Mouse (Mus musculus) lung, embryonic 14.5 days (tissue): ENCODE measurements at regions not wholly inside any gene's neighbourhood (a gene's known extent, or its start where the extent isn't known, plus 50 kb on each side); places are given as distances from the start of the nearest gene placed in this dataset.

Experiments used
- ATAC-seq: fragments of 200-750 bp; cut with Nextera tagmentation; 2 replicates; pipeline ENCODE4 v1.8.0; 2017; ENCODE audit warnings: mild to moderate bottlenecking, moderate TSS enrichment, moderate library complexity; ENCODE audit not compliant: insufficient read depth
- DNase-seq: peaks from one replicate; pipeline ENCODE4 v3.0.0-alpha.2; 2015
- H3K27ac ChIP-seq: fragments of 300-500 bp; sonication (generic); 2 replicates; pipeline ENCODE4 v1.5.1; 2014; ENCODE audit warnings: low read depth, mild to moderate bottlenecking, moderate library complexity
- H3K27me3 ChIP-seq: fragments of 300-500 bp; sonication (generic); 2 replicates; pipeline ENCODE4 v1.6.1; 2014; ENCODE audit warnings: low read length, control low read depth; ENCODE audit not compliant: insufficient read depth
- H3K36me3 ChIP-seq: fragments of 300-500 bp; sonication (generic); 2 replicates; pipeline ENCODE4 v1.6.1; 2014; ENCODE audit warnings: control low read depth; ENCODE audit not compliant: insufficient read depth
- H3K4me1 ChIP-seq: fragments of 300-500 bp; sonication (generic); 2 replicates; pipeline ENCODE4 v1.6.1; 2014; ENCODE audit warnings: antibody characterized with exemption, control low read depth; ENCODE audit not compliant: insufficient read depth
- H3K4me2 ChIP-seq: fragments of 300-500 bp; sonication (generic); 2 replicates; pipeline ENCODE4 v1.6.1; 2014; ENCODE audit warnings: mild to moderate bottlenecking
- H3K4me3 ChIP-seq: fragments of 300-500 bp; sonication (generic); 2 replicates; pipeline ENCODE4 v1.5.1; 2014; ENCODE audit warnings: low read depth, low read length
- H3K9ac ChIP-seq: fragments of 300-500 bp; sonication (generic); 2 replicates; pipeline ENCODE4 v1.6.1; 2014
- H3K9me3 ChIP-seq: fragments of 300-500 bp; sonication (generic); 2 replicates; pipeline ENCODE4 v1.6.1; 2016; ENCODE audit warnings: low read depth, low read length, control low read depth
- CTCF ChIP-seq: IDR thresholded peaks from 2 replicates; pipeline ENCODE4 v1.5.1; 2016; ENCODE audit warnings: antibody characterized with exemption, low read depth
- WGBS: fragments of 180-500 bp; shearing (Covaris S2); extraction: QIAGEN DNeasy Blood & Tissue Kit; methylation state at CpG from one replicate; pipeline ENCODE4 v1.1.7; 2014; 5-methylcytosine and 5-hydroxymethylcytosine counted together

DNA sequence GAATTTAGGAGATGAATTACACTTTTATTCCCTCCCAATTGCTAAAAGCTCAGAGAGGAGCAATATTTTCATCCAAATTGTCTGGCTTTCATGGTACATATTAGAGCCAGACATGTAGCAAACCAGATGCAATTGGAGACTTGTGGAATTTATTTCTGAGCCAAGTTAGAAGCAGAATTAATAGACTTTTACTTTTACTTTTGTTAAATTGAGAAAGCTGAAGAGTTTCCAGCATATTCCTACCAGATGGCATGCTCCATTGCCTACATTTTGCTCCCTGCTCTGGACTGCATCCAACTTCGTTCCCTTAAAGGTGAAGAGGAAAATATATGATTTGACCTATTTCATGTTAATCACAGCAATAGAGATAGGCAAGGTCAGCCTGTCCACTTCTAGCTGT, 646.4 kb upstream of the Slit2 start:
- 73% methylated on average over 1 of the region's 1 CpGs for WGBS
- ATAC-seq = no peak

GRCm38 (mm10) chr5:47339807-47340206, 643.1 kb upstream of the Slit2 start:
- H3K4me2 ChIP-seq = no peak overlapping the region
- H3K27me3 ChIP-seq = no peaks in the 10 kb centered on the region
- H3K9ac ChIP-seq = no peak overlapping the region
- 64% methylated on average over 6 of the region's 6 CpGs for WGBS
- no peak overlapping the region for H3K27ac ChIP-seq
- no peak for TF ChIP-seq CTCF
- H3K9me3 ChIP-seq = no peaks in the 10 kb centered on the region
- DNase-seq (peak; percentile 69), ATAC-seq (no peak)
- H3K4me1 ChIP-seq = no peaks in the 10 kb centered on the region
- no peaks in the 10 kb centered on the region for H3K36me3 ChIP-seq
- H3K4me3 ChIP-seq = no peak overlapping the region

More for the DNA sequence above, 646.4 kb upstream of the Slit2 start:
- Histone ChIP-seq H3K4me3 (no peak overlapping the region), H3K27ac (no peak overlapping the region), H3K27me3 (no peaks in the 10 kb centered on the region), H3K4me2 (no peak overlapping the region), H3K9ac (no peak overlapping the region), H3K4me1 (no peaks in the 10 kb centered on the region), H3K36me3 (no peaks in the 10 kb centered on the region), H3K9me3 (no peaks in the 10 kb centered on the region)
- no peak for TF ChIP-seq CTCF
- no peak for DNase-seq

GRCm38 (mm10) chr5:47370184-47370583, 612.8 kb upstream of the Slit2 start:
- H3K9me3 ChIP-seq = no peaks in the 10 kb centered on the region
- H3K4me3 ChIP-seq = no peak overlapping the region
- WGBS = 88% methylated on average over 4 of the region's 4 CpGs
- ATAC-seq (no peak), DNase-seq (no peak)
- no peak for TF ChIP-seq CTCF
- H3K4me2 ChIP-seq = no peak overlapping the region
- no peaks in the 10 kb centered on the region for H3K36me3 ChIP-seq
- H3K9ac ChIP-seq = no peak overlapping the region
- H3K27me3 ChIP-seq = no peaks in the 10 kb centered on the region
- no peaks in the 10 kb centered on the region for H3K4me1 ChIP-seq
- no peak overlapping the region for H3K27ac ChIP-seq

DNA sequence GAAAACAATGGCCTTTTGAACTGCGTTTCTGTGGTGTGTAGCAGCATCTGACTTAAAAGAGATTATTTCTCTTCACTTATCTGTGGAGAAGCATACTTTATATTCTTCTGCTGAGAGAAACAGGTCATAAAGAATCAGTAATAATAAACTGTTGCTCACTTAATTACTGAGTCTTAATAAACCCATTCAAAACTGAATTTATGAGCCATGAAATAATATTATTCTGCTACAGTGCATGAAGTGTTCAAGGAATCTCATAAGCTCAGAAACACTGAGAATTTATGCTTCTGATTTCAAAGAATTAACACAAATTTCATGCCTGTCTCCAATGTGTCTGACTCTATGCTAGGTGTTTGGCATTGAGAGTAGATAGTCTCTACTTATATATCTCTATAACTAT, 597.0 kb upstream of the Slit2 start:
- no peak overlapping the region for H3K27ac ChIP-seq
- no peak for ATAC-seq
- no peak overlapping the region for H3K4me3 ChIP-seq
- H3K4me2 ChIP-seq = no peak overlapping the region
- no peak overlapping the region for H3K9ac ChIP-seq
- H3K4me1 ChIP-seq = no peaks in the 10 kb centered on the region
- H3K36me3 ChIP-seq = no peaks in the 10 kb centered on the region
- 44% methylated on average over 1 of the region's 1 CpGs for WGBS
- no peak for TF ChIP-seq CTCF
- no peak for DNase-seq
- no peaks in the 10 kb centered on the region for H3K9me3 ChIP-seq
- H3K27me3 ChIP-seq = no peaks in the 10 kb centered on the region

GRCm38 (mm10) chr5:47386750-47387149, 596.2 kb upstream of the Slit2 start:
- DNase-seq = peak; percentile 5
- H3K27ac ChIP-seq = no peak overlapping the region
- H3K4me2 ChIP-seq = no peak overlapping the region
- no peaks in the 10 kb centered on the region for H3K36me3 ChIP-seq
- H3K9me3 ChIP-seq = no peaks in the 10 kb centered on the region
- no peak overlapping the region for H3K4me3 ChIP-seq
- no peaks in the 10 kb centered on the region for H3K27me3 ChIP-seq
- no peaks in the 10 kb centered on the region for H3K4me1 ChIP-seq
- ATAC-seq = no peak
- 30% methylated on average over 5 of the region's 5 CpGs for WGBS
- H3K9ac ChIP-seq = no peak overlapping the region
- TF ChIP-seq CTCF = no peak

DNA sequence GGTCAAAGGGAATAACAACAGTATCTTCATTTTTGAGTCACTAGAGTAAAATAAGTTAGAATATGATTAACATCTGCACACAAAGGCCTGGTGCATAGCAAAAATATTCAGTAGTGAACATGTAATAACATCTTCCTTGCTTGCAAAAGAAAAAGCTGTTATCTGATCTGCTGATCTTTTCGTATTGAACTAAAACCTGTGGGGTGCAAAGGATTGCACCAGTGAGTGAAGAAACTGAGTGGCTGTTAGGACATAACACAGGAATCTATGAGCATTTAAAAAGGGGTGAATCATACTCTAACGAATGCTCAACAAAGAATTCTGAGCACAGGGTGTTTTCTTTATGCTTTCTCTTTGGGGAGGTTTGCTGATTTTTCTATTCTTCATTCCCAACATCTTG, 592.2 kb upstream of the Slit2 start:
- Histone ChIP-seq H3K36me3 (no peaks in the 10 kb centered on the region), H3K9ac (no peak overlapping the region), H3K4me2 (no peak overlapping the region), H3K27ac (no peak overlapping the region), H3K4me3 (no peak overlapping the region), H3K9me3 (no peaks in the 10 kb centered on the region), H3K4me1 (no peaks in the 10 kb centered on the region), H3K27me3 (no peaks in the 10 kb centered on the region)
- WGBS = 63% methylated on average over 2 of the region's 2 CpGs
- TF ChIP-seq CTCF = no peak
- ATAC-seq (no peak), DNase-seq (no peak)

- no peak for ATAC-seq
- Histone ChIP-seq H3K4me1 (no peaks in the 10 kb centered on the region), H3K9me3 (no peaks in the 10 kb centered on the region), H3K27me3 (no peaks in the 10 kb centered on the region), H3K9ac (no peak overlapping the region), H3K36me3 (no peaks in the 10 kb centered on the region), H3K4me3 (no peak overlapping the region), H3K4me2 (no peak overlapping the region), H3K27ac (no peak overlapping the region)
- DNase-seq = no peak
- WGBS = 70% methylated on average over 9 of the region's 9 CpGs
- no peak for TF ChIP-seq CTCF
Observed at GRCm38 (mm10) chr5:47396874-47397273, 586.1 kb upstream of the Slit2 start.

GRCm38 (mm10) chr5:47421916-47422315, 561.0 kb upstream of the Slit2 start:
- no peak for ATAC-seq
- Histone ChIP-seq H3K27ac (no peak overlapping the region), H3K27me3 (no peaks in the 10 kb centered on the region), H3K9me3 (no peaks in the 10 kb centered on the region), H3K4me1 (no peaks in the 10 kb centered on the region), H3K36me3 (no peaks in the 10 kb centered on the region), H3K4me2 (no peak overlapping the region), H3K9ac (no peak overlapping the region), H3K4me3 (no peak overlapping the region)
- TF ChIP-seq CTCF = no peak
- no peak for DNase-seq
- 58% methylated on average over 2 of the region's 2 CpGs for WGBS
